Mouse (Mus musculus): ENCODE results near the gene Lmna.
A peak's percentile ranks its signal among the peaks of the same experiment; 100 is the strongest.

The Lmna gene

GRCm38 (mm10) chr3:88509692-88510420, at the start of gene Lmna:
Lmna (minus strand) TSS chr3:88509956.
- DNase-seq (ENCODE audit: low spot score in 2 of 2): peak; percentile 89 to 94

DNA sequence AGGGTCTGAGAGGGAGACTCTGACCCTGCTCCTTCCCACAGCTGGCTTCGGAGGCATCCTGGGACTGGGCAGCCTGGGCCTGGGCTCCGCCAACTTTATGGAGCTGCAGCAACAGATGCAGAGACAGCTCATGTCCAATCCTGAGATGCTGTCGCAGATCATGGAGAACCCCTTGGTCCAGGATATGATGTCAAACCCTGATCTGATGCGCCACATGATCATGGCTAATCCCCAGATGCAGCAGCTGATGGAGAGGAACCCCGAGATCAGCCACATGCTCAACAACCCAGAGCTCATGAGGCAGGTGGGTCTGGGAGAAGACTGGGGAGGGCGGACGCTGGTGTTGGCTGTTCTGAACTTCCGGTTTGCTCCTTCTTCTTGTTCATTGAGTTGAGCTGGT, 46.9 kb upstream of the Lmna start:
- no peak for DNase-seq (ENCODE audit: low spot score in 2 of 2)

DNA sequence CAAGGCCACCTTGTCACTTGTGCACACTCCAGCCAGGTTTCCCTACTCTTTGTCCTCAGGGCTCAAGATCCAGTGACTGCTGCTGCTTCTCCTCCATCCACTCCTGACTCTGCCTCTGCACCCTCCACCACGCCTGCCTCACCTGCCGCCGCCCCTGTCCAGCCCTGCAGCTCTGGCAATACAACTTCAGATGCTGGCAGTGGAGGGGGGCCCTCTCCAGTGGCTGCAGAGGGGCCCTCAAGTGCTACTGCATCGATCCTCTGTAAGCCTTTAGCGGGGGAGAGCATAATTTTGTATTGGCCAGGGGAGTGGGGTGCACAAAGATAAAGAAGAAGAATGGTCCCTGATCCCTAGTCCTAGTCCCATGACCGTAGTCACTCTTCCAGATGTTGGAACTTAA, 46.0 kb upstream of the Lmna start:
- DNase-seq (ENCODE audit: low spot score in 2 of 2): no peak

- DNase-seq (ENCODE audit: low spot score in 2 of 2): no peak
Observed at GRCm38 (mm10) chr3:88555069-88555605, 45.4 kb upstream of the Lmna start.

- DNase-seq (ENCODE audit: low spot score in 2 of 2): no peak
Observed at GRCm38 (mm10) chr3:88553880-88554586, 44.3 kb upstream of the Lmna start.

- peak; percentile 77 to 89 for DNase-seq (ENCODE audit: low spot score in 2 of 2)
Observed at GRCm38 (mm10) chr3:88553525-88553879, 43.7 kb upstream of the Lmna start, which contains the start of gene Ubqln4. Ubqln4 (plus strand) TSS chr3:88553758.

DNA sequence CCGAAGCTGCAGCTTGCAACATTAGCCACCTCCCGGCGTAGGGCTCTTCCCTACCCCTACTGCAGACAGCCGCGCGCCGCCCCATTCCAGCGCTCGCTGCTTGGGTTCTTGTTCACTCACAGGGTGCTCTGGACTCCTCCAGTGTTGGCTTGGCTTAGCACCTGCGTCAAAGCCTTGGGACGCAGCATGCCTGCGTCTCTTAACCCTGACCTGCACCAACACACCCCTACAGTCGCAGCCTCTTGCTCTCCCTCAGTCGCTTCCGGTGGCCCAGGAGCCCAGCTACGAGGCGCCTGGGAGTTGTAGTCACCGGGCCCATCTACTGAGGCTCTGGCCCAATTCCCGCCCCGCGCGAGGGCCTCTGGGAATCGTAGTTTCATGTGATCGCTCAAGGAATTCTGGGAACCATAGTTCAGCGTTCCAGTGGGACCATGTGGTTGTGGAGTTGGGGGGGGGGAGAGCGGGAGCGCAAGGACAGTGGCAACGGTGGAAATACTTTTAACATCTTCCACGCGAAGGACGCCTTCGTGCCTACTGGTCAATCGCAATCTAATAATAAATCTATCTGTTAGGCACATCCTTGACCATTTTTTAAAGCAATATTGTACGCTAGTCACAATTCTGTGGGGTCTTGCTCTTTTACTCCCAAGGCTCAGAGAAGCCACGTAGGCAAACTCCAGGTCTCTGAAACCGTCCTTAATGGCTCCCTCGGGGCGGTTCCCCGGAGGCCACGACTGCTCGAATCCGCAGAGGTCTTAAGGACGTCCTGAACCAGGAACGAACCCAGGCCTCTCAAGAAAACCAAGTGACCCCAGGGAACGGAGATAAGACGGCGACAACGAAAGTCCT, 43.1 kb upstream of the Lmna start, which contains the start of gene Lamtor2:
Gene Lamtor2 (minus strand): TSS at position 399 of the 849 bp plus-strand sequence.
- peak; percentile 97 for DNase-seq (ENCODE audit: low spot score in 2 of 2)

DNA sequence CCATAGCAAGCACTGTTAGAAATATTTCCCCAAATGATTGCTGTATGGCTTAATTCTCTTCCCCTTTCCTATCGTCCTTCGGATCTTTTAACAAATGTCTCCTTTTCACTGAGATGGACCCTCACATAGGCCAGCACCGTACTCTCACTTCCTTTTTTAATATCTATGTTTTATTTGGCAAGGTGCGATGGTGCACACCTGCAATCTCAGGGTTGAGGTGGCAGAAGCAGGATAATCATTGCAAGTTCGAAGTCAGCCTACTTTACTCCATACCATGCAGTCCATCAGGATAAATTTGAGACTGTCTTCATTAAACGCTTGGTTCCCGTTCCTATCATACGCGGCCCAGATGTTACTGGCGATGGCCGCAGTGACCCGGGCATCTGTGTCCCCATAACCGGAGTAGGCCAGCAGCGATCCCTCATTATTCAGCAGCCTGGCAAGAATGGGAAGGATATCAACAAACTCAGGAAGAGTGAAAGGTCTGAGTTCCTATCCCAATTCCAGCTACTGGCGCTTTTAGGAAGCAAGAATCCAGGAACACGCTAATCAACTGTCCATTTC, 42.4 kb upstream of the Lmna start:
- DNase-seq (ENCODE audit: low spot score in 2 of 2): no peak

GRCm38 (mm10) chr3:88551586-88551985, 41.8 kb upstream of the Lmna start:
- DNase-seq (ENCODE audit: low spot score in 2 of 2): no peak

DNA sequence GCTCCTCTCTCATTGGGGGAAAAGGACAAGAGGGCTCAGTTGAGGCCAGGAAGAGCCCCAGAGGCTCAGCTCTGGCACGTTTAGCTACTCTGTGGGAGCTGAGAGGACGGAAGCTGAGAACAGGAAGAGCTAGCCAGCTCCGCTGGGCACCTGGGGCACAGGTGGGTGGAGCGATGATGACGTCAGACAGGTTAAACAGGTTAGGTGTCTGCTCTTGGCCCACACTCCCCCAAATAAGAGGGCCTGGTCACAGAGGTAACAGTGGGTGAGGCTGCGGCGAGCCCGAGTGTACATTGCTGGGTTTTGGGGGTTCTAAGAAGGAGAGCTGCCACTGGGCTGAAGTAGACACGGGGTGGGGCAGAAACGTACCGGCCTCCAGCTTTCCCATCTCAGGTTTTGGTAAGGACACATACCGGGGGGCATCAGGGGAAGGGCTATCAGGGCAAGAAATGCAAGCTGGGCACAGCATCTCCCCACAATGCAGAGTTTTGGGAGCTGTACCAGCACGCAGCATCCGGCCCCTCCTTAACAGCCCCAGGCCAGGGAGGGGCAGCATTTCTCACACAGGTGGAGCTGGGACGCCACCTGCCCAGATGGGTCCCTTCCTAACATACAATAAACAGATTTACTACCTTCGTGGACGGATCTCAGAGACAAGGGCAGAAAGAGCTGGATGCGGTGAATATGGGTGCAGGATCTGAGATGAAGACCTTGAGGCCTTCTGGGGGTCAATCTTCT, 38.6 kb upstream of the Lmna start, which contains the start of gene Rab25:
Gene Rab25 (minus strand): TSS at position 121 of the 738 bp plus-strand sequence.
- no peak for DNase-seq (ENCODE audit: low spot score in 2 of 2)

- no peak for DNase-seq (ENCODE audit: low spot score in 2 of 2)
Observed at GRCm38 (mm10) chr3:88546674-88547418, 37.1 kb upstream of the Lmna start.

DNA sequence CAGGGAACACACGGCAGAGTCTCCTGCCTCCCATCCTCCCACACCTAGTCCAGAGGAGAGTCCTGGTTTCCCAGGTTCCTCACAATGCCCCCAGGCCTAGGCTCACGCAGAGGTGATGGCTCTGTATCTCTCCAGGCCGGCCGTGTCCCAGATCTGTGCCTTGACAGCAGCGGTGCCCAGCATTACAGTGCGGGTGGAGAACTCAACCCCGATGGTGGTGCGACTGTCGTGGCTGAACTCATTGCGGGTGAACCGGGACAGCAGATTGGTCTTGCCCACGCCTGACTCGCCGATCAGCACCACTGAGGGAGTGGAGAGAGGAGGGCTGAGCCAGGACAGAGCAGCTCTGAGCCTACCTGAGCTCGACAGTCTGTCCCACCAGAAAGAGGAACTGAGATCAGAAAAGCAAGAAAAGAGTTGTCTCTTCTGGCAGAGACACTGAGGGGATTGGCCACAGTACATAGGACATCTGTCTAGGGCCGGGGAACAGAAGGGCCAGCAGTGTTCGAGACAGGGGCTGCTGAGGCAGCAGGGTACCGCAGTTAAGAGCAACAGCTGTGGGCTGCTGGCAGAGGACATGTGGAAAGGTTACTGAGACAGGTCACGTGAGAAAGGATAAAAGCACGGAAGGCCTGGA, 35.3 kb upstream of the Lmna start:
- DNase-seq (ENCODE audit: low spot score in 2 of 2): no peak

DNA sequence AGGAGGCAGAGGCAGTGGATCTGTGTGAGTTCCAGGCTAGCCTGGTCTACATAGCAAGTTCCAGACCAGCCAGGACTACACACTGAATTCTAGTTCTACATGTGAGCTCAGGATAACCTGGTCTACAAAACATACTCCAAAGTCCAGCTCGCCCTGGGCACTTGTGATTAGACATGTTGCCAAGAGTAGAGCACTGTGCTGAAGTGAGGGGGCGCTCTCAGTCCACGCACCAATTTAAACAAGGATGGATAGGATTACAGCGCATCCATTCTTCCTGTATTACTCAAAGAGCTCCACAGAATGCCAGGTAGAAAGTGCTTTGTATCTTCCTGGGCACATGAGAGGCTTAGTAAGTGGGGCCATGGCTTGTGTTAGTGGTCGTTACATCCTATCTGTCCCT, 34.8 kb upstream of the Lmna start:
- DNase-seq (ENCODE audit: low spot score in 2 of 2): no peak

DNA sequence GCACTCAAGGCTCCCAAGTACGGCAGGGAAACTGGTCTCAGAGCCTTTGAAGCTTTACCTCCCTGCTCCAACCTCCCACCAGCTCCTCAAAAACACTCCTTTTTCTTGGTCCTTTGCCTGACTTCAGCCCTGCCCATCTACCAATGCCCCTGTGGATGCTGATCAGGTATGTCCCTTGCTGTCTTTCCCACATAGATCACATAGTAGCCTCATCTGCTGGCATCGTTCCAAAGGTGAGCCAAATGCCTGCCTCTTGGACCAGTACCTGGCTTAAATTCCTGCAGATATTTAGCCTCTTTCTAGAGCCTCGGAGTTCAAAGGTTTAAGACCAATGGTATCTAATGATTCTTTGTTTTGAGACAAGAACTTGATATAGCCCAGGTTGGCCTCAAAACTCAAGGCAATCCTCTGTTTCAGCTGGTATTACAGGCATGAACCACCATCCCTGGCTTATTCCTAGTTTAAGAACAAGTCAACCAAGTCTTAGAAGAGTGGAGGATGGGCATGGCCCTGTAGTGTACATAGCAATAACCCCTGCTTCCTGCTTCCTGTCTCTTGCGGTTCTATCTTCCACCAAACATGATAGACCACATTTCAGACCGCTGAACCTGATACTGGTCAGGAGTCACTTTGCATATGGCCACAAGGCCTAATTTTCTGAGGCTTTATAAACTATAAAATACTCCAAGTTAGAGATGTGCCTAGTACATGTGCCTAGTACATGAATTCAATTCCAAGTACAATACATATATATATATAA, 34.1 kb upstream of the Lmna start:
- no peak for DNase-seq (ENCODE audit: low spot score in 2 of 2)

GRCm38 (mm10) chr3:88543174-88543573, 33.4 kb upstream of the Lmna start:
- DNase-seq (ENCODE audit: low spot score in 2 of 2): no peak

- no peak for DNase-seq (ENCODE audit: low spot score in 2 of 2)
Observed at GRCm38 (mm10) chr3:88542486-88542885, 32.7 kb upstream of the Lmna start.

- no peak for DNase-seq (ENCODE audit: low spot score in 2 of 2)
Observed at GRCm38 (mm10) chr3:88541622-88542401, 32.1 kb upstream of the Lmna start.

DNA sequence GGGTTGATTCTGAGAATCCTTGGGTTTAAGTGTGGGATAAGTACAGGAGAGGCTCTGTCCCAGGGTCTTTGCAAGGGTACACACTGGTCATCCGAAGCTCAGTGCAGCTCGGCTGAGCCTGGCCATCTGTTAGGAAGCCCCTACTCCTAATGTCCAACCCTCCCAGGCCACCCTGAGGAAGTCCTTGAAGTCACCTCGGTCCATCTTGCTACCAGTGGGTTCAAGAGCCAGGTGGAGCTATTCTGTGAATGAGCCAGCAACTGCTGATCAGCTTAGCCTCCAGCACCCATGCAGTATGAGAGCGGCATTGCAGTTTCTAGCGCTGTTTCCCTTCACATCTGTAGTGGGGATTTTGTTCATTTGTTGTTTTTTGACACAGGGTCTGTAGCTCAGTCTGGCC, 30.3 kb upstream of the Lmna start:
- no peak for DNase-seq (ENCODE audit: low spot score in 2 of 2)

All from frontal cortex, postnatal 10 days (tissue).